Mouse (Mus musculus): ENCODE results near the gene Ncln. TPM values are rescaled to one million over a fixed set of nuclear protein-coding genes. Genes with fewer than 3 reads are reported as not detected.
A peak's percentile ranks its signal among the peaks of the same experiment; 100 is the strongest.

The Ncln gene
- polyA plus RNA-seq, 1 experiment: 354 TPM

- no peak for TF ChIP-seq POLR2A (IDR thresholded peaks at IDR 0.05; ENCODE audit: low read depth, low read length)
- no peak for TF ChIP-seq CTCF (IDR thresholded peaks at IDR 0.05; ENCODE audit: extremely low read depth, insufficient read length, insufficient replicate concordance, low read depth, low read length)
- peak overlapping the region; percentile 98 for H3K27ac ChIP-seq (ENCODE audit: insufficient read depth, low read depth, low read length)
- H3K4me1 ChIP-seq (ENCODE audit: control insufficient read depth, insufficient read depth, insufficient read length, low read length): peaks cover 43% of the 10 kb centered on the region
- H3K36me3 ChIP-seq (ENCODE audit: control insufficient read depth, insufficient read depth, low read length): peaks cover 46% of the 10 kb centered on the region
- no peaks in the 10 kb centered on the region for H3K27me3 ChIP-seq (ENCODE audit: control insufficient read depth, insufficient read depth, low read length)
- peak overlapping the region; percentile 84 for H3K4me3 ChIP-seq (ENCODE audit: low read depth, low read length)
- WGBS: 32% methylated on average over 5 of the region's 5 CpGs
Observed at GRCm38 (mm10) chr10:81541363-81541762, 45.2 kb upstream of the Ncln start.

GRCm38 (mm10) chr10:81538321-81539048, 42.3 kb upstream of the Ncln start:
- no peaks in the 10 kb centered on the region for H3K27me3 ChIP-seq (ENCODE audit: control insufficient read depth, insufficient read depth, low read length)
- H3K36me3 ChIP-seq (ENCODE audit: control insufficient read depth, insufficient read depth, low read length): peaks cover 67% of the 10 kb centered on the region
- TF ChIP-seq POLR2A (IDR thresholded peaks at IDR 0.05; ENCODE audit: low read depth, low read length) (no peak), CTCF (IDR thresholded peaks at IDR 0.05; ENCODE audit: extremely low read depth, insufficient read length, insufficient replicate concordance, low read depth, low read length) (no peak)
- WGBS: 34% methylated on average over 3 of the region's 3 CpGs
- H3K4me3 ChIP-seq (ENCODE audit: low read depth, low read length): no peak overlapping the region
- peaks cover 47% of the 10 kb centered on the region for H3K4me1 ChIP-seq (ENCODE audit: control insufficient read depth, insufficient read depth, insufficient read length, low read length)
- peak overlapping the region; percentile 84 for H3K27ac ChIP-seq (ENCODE audit: insufficient read depth, low read depth, low read length)

GRCm38 (mm10) chr10:81537429-81537828, 41.2 kb upstream of the Ncln start:
- Histone ChIP-seq H3K4me1 (ENCODE audit: control insufficient read depth, insufficient read depth, insufficient read length, low read length) (peaks cover 47% of the 10 kb centered on the region), H3K36me3 (ENCODE audit: control insufficient read depth, insufficient read depth, low read length) (peaks cover 71% of the 10 kb centered on the region), H3K4me3 (ENCODE audit: low read depth, low read length) (no peak overlapping the region), H3K27ac (ENCODE audit: insufficient read depth, low read depth, low read length) (no peak overlapping the region; the same call in 1 of the 2 replicates), H3K27me3 (ENCODE audit: control insufficient read depth, insufficient read depth, low read length) (no peaks in the 10 kb centered on the region)
- no peak for TF ChIP-seq CTCF (IDR thresholded peaks at IDR 0.05; ENCODE audit: extremely low read depth, insufficient read length, insufficient replicate concordance, low read depth, low read length)
- TF ChIP-seq POLR2A (IDR thresholded peaks at IDR 0.05; ENCODE audit: low read depth, low read length): no peak
- 66% methylated on average over 2 of the region's 2 CpGs for WGBS

DNA sequence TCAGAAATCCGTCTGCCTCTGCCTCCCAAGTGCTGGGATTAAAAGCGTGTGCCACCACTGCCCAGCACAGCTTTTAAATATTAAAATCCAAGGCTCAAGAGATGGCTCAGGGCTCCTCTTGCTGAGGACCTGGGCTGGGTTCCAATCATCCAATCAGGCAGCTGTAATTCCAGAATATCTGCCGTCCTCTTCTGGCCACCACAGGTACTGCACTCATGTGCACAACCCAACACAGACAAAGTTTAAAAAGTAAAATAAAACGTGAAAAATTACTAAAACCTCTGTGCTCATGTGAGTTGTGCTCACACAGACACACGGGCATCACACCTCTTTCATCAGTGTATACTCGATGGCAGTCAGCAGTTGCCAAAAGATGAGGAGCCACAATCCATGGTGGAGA, 40.5 kb upstream of the Ncln start:
- Histone ChIP-seq H3K4me1 (ENCODE audit: control insufficient read depth, insufficient read depth, insufficient read length, low read length) (peaks cover 47% of the 10 kb centered on the region), H3K4me3 (ENCODE audit: low read depth, low read length) (no peak overlapping the region), H3K27me3 (ENCODE audit: control insufficient read depth, insufficient read depth, low read length) (no peaks in the 10 kb centered on the region), H3K36me3 (ENCODE audit: control insufficient read depth, insufficient read depth, low read length) (peaks cover 74% of the 10 kb centered on the region), H3K27ac (ENCODE audit: insufficient read depth, low read depth, low read length) (no peak overlapping the region; the same call in 1 of the 2 replicates)
- TF ChIP-seq POLR2A (IDR thresholded peaks at IDR 0.05; ENCODE audit: low read depth, low read length) (no peak), CTCF (IDR thresholded peaks at IDR 0.05; ENCODE audit: extremely low read depth, insufficient read length, insufficient replicate concordance, low read depth, low read length) (peak; percentile 44; the same call in 1 of the 2 replicates)
- 74% methylated on average over 6 of the region's 6 CpGs for WGBS

- 82% methylated on average over 16 of the region's 16 CpGs for WGBS
- Histone ChIP-seq H3K27me3 (ENCODE audit: control insufficient read depth, insufficient read depth, low read length) (no peaks in the 10 kb centered on the region), H3K4me3 (ENCODE audit: low read depth, low read length) (no peak overlapping the region), H3K4me1 (ENCODE audit: control insufficient read depth, insufficient read depth, insufficient read length, low read length) (peaks cover 31% of the 10 kb centered on the region), H3K36me3 (ENCODE audit: control insufficient read depth, insufficient read depth, low read length) (peaks cover 81% of the 10 kb centered on the region), H3K27ac (ENCODE audit: insufficient read depth, low read depth, low read length) (no peak overlapping the region)
- TF ChIP-seq CTCF (IDR thresholded peaks at IDR 0.05; ENCODE audit: extremely low read depth, insufficient read length, insufficient replicate concordance, low read depth, low read length): no peak
- TF ChIP-seq POLR2A (IDR thresholded peaks at IDR 0.05; ENCODE audit: low read depth, low read length): no peak
Observed at GRCm38 (mm10) chr10:81534826-81535225, 38.6 kb upstream of the Ncln start.

DNA sequence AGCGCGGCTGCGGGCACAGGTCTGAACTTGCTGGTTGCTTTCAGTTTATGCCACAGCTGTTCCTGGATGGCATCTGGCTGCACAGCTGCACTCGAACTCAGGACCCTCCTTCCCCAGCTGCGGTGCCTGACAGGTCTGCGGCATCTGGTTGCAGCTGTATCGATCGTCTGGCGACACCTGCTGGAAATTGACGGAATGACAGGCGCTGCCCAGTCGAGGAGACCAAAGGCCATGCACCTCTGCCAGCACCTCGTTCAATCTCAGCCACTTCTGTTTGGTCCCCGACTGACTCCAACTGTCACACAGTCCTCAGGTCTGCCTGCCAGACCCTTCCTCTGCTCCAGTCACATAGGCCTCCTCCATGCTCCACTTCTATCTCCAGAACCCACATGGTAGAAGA, 30.6 kb upstream of the Ncln start:
- peaks cover 20% of the 10 kb centered on the region for H3K4me1 ChIP-seq (ENCODE audit: control insufficient read depth, insufficient read depth, insufficient read length, low read length)
- H3K4me3 ChIP-seq (ENCODE audit: low read depth, low read length): no peak overlapping the region
- H3K27ac ChIP-seq (ENCODE audit: insufficient read depth, low read depth, low read length): no peak overlapping the region
- no peak for TF ChIP-seq POLR2A (IDR thresholded peaks at IDR 0.05; ENCODE audit: low read depth, low read length)
- TF ChIP-seq CTCF (IDR thresholded peaks at IDR 0.05; ENCODE audit: extremely low read depth, insufficient read length, insufficient replicate concordance, low read depth, low read length): peak; percentile 94
- peaks cover 29% of the 10 kb centered on the region for H3K36me3 ChIP-seq (ENCODE audit: control insufficient read depth, insufficient read depth, low read length)
- 4% methylated on average over 14 of the region's 14 CpGs for WGBS
- no peaks in the 10 kb centered on the region for H3K27me3 ChIP-seq (ENCODE audit: control insufficient read depth, insufficient read depth, low read length)

DNA sequence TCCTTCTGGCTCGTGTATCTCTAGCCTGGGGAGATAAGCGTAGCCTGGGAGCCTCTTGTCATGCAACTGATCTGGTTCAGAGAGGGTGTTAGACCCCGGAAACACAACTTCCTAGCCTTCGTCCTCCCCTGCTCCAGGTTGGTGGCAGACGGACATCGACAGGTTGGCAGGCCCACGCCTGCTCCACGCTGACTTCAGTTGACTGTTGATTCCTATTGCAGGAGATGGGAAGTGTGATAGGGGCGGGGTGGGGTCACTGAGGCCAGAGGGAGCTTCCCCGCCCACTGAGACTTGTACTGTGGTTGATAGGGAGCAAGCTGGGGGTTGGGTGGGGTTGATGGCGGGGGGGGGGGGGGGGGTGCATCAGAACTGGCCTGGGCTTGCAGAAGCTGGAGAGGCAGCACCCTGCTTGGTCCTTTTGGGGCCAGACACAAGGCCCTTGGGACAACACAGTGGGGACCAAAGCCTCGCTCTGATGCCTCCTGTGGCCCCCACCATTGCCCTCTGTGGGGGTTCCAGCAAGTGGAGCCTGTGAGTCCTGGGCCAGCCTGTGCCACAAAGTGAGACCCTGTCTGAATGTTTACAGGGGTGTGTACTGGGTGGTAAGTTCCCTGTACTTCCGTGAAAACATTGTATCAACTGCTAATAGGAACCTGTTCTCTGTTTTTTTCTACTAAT, 29.0 kb upstream of the Ncln start:
- 37% methylated on average over 13 of the region's 13 CpGs for WGBS
- peaks cover 14% of the 10 kb centered on the region for H3K36me3 ChIP-seq (ENCODE audit: control insufficient read depth, insufficient read depth, low read length)
- TF ChIP-seq CTCF (IDR thresholded peaks at IDR 0.05; ENCODE audit: extremely low read depth, insufficient read length, insufficient replicate concordance, low read depth, low read length) (no peak), POLR2A (IDR thresholded peaks at IDR 0.05; ENCODE audit: low read depth, low read length) (no peak)
- no peak overlapping the region for H3K4me3 ChIP-seq (ENCODE audit: low read depth, low read length)
- H3K27ac ChIP-seq (ENCODE audit: insufficient read depth, low read depth, low read length): peak overlapping the region; percentile 21; the same call in 1 of the 2 replicates
- H3K4me1 ChIP-seq (ENCODE audit: control insufficient read depth, insufficient read depth, insufficient read length, low read length): peaks cover 20% of the 10 kb centered on the region
- H3K27me3 ChIP-seq (ENCODE audit: control insufficient read depth, insufficient read depth, low read length): no peaks in the 10 kb centered on the region
